Mouse (Mus musculus): ENCODE measurements around the gene Vasp.

- TF ChIP-seq CTCF (IDR thresholded peaks at IDR 0.05; ENCODE audit: low read depth, low read length): no peak
- TF ChIP-seq POLR2A (IDR thresholded peaks at IDR 0.05; ENCODE audit: borderline replicate concordance, low read depth, low read length): no peak
These were observed 33.1 kb upstream of the Vasp start for GRCm38 (mm10) chr7:19304501-19305412.

All from bone marrow macrophage, adult 2 months (primary cell).